Mouse (Mus musculus) adrenal gland, adult 8-10 months (tissue): ENCODE measurements around the gene Bcl11a. TPM values are rescaled to one million over a fixed set of nuclear protein-coding genes. Genes with fewer than 3 reads are reported as not detected.

ENCODE experiments used
- DNase-seq: peaks from one replicate; pipeline ENCODE4 v3.0.0; 2022
- total RNA-seq, 4 experiments: library from RNA; stranded (reverse); gene quantifications; 2 replicates each; pipeline ENCODE4 v1.2.4; 2022

The Bcl11a gene
- total RNA-seq, 4 experiments from 2014 or later = 4.3 to 8.6 (median 5.7) TPM

DNA sequence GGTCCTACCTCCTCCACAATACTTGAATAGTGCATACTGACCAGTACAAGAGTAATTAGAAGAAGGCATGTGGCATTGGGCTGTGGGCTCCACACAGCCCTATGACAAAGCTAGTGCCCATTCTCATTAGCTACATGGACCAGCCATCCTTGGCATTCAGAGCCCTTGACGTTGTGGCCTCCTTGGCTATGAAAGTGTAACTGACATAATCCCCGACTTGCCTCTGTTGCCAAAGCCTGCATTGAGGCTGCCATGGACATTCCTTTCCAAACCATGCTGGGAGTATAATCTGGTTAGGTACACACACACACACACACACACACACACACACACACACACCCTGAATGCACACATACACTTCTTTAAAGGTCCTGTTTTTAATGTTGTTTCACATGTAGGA lies 81.8 kb downstream of the Bcl11a start:
- DNase-seq = no peak

DNA sequence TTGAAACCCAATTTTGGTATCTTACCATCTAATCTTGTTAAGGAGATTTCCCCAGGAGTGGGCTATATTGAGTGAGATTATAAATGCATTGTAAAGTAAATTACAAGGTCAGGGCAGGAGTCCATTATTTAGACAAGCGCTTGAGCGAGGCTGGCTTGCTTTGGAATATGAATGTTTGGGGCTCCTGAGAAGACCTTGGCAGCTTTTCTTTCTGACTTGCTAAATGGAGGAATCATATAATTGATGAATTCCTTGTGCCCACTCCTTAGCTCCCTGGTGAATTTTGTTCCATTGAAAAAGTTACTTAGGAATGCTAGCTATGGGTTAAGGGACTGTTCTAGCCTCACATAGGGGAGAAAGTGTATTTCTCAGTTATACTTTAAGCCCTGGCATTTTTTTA lies 83.6 kb downstream of the Bcl11a start:
- DNase-seq = no peak

DNA sequence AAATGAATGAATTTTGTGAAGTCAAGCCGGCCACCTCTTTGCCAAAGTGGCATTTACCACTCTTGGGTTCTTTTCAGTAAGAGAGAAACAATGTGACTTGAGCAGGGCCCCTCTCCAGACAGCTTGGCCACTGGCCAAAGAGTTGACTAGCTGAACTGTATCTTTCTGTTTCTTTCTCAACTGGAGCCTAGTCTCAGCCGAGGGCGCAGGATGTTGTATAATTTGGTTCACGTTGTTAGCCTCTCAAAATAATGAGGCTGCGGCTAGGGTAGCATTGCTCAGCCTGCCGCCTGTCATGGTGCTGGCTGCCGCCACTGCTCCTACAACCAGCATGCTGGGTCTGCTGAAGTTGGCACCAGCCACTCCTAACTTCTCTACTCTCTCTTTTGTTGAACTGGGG lies 84.2 kb downstream of the Bcl11a start:
- DNase-seq = no peak

DNA sequence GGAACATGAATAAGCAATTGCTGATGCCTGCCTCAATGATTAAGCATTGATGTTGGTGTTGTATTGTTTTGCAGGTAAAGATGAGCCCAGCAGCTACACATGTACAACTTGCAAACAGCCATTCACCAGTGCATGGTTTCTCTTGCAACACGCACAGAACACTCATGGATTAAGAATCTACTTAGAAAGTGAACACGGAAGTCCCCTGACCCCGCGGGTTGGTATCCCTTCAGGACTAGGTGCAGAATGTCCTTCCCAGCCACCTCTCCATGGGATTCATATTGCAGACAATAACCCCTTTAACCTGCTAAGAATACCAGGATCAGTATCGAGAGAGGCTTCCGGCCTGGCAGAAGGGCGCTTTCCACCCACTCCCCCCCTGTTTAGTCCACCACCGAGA lies 85.2 kb downstream of the Bcl11a start:
- DNase-seq = no peak

DNA sequence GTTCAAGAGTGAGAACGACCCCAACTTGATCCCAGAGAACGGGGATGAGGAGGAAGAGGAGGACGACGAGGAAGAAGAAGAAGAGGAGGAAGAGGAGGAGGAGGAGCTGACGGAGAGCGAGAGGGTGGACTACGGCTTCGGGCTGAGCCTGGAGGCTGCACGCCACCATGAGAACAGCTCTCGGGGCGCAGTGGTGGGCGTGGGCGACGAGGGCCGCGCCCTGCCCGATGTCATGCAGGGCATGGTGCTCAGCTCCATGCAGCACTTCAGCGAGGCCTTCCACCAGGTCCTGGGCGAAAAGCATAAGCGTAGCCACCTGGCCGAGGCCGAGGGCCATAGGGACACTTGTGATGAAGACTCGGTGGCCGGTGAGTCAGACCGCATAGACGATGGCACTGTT lies 86.2 kb downstream of the Bcl11a start:
- DNase-seq = no peak

DNA sequence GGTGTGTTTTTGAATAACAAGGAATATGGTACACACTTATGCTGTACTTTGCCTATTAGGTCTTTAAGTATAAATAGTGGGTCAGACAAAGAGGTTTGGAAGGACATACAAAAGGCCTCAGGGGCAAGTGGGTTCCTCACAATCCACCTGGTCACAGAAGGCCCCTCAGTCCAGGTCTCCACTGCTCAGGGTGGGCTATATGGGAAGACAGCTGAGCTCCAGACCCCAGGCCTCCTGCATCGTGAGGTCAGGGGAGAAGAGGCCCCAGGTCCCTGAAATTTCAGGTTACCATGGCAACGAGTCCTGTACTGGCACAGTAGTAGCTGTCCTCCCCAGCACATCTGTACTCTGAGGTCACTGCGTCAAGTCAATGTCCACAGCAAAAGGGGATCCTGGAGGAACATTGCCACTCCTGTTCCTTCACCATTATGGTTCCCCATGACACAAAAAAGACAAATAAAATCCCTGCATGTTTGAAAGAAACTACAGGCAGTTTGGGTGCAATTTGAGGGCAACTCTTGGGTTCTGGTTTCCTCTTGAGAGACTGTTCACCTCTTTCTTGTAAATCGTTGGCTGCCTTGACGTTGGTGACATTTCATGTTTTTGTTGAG lies 93.9 kb downstream of the Bcl11a start:
- DNase-seq = no peak

DNA sequence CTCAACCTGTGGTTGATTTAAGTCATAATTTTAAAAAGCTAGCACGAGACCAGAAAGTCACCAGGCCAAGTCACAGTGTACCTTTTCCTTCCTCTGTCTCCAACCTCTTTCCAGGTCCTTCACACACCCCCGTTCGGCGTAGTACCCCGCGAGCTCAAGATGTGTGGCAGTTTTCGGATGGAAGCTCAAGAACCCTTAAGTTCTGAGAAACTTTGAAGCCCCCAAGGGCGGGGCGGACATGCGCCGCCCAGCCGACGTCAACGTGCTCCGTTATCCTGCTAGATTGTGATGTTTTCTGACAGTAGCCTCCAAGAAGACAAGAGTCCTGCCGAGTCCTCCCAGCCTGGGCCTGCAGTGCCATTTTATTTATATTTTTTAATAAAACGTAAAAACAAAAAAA lies 94.7 kb downstream of the Bcl11a start:
- DNase-seq = no peak

DNA sequence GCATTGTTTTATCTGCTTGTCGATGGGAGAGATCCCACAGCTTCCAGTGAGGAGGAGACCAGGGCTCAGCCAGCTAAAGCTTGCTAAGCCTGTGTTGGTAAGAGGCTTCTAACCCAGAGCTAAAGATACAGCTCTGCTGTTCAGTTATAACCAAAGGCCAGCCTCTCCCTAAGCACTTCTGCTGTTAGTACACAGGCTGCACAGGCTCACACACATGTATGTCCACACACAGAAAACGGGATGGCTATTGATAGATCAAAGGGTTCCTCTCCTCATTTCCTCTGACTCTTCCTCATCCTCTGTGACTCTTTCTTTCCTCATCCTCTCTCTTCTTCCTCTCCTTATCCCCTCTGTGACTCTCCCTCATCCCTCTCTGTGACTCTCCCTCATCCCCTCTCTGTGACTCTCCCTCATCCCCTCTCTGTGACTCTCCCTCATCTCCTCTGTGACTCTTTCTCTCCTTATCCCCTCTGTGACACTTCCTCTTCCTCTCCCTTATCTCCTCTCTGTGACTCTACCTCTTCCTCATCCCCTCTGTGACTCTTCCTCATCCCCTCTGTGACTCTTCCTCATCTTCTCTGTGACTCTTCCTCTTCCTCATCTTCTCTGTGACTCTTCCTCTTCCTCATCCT lies 96.4 kb downstream of the Bcl11a start:
- DNase-seq = no peak

DNA sequence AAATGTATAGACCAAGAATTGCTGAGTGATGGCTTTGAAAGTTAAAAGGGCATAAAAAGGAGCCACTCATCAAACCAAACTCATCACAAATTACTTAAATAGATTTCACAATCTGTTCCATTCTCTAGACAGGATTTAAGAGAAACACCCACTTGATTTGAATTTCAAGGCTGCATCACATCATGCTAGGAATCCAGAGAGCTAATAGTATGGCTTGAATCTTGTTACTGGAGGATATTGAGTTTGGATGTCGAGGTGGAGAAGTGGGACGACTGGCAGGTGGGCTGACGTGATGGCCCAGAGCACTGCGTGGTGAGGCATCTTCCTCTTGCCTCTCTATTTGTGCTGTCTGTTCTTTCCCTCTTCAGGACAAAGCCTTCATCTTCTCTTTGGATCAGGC lies 99.6 kb downstream of the Bcl11a start:
- no peak for DNase-seq

DNA sequence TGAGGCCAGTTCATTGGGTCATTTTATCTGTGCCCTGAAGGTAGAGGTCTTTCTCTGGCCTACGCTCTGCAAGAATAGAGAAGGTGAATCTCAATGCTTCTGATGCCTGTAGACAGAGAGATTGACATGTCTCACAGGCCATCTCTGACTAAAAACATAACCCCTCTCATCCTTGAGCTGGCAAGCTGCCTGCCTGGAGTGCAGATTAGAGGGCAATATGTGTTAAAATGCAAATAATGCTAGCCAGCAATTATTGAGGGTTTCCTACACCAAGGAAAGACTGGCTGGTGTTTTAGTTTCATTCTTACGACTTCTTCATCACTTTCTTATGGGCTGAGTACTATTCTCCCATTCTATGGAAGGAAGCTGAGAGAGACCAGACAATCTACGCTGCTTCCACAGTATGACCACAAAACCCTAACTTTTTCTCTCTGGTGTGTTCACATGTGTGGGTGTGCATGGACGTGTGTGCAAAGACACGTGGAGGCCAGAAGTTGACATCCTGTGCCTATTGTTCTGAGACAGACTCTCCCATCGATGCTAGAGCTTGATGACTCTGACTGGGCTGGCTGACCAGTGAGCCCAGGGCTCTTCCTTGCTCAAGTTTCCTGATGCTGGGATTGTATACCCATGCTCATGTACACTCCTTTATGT lies 101.1 kb downstream of the Bcl11a start:
- no peak for DNase-seq

DNA sequence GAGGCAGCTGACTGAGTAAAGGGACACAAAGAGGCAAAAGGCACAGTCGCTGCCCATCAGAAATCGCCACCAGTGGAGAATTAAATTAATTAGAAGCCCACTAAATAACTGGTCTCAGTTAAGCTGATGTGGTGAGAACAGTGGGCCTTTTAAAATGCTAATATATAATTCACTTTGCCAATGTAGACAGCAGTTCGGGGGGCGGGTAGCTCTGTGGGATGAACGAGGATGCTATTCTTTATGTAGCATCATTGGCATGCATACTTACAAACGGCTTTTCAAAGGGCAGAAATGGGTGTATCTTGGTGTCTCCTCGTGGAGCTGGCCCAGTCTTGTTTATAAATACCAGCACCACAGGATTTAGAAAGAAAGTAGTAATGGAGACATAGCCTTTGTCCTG lies 102.2 kb downstream of the Bcl11a start:
- no peak for DNase-seq

DNA sequence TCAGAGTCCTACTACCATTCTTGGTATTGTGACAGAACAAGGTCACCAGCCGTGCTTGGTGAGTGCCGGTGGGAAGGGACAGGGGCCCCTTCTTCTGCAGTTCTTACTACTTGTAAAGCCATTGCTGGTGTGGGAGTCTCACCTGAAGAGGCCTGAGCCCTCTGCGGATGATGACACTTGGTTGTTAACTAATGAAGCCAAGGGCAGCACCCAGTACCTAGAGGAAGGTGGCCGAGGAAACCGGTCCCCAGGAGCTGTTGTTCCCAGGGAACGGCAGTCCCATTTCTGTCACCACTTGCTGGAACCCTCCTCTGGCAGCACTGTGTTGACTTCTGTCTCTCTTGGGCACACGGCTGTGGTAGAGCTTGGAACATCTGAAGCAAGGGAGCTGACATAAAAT lies 105.6 kb downstream of the Bcl11a start:
- DNase-seq = no peak

DNA sequence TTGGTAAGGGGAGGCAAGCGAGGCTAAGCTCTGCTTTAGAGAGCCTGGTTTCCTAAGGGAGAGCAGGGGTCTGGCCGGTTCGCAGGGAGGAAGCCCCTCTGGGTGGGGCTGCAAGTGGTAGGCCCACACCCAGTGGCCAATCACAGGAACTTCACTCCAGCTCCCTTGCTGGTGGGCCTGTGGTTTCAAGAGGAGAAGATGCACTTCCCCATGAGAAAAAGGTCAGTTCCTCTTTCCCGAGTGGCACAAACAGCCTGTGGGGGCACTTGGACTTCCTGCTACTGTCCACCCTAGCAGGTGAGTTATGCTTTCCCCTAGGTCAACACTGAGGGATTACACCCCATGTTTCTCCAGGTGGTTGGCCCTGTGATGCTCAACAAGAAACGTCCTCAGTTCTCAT lies 107.1 kb downstream of the Bcl11a start:
- DNase-seq = no peak

DNA sequence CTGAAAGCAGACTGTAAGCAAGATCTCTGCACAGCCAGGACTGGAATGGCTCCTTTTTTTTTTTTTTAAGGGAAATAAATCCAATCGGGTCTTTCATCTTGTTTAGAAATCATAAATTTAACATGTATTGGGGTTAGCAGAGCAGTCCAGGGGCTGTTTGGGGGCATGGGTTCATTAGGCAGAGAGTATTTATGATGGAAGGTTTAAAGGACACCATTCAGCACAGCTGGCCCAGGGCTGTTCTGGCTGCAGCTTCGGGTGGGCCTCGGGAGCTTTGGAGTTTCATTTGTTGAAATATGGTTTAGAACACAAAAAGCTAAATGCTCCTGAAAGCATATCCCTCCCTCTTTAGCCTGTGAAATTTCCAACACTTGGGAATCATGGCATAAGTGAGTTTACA lies 112.6 kb downstream of the Bcl11a start:
- DNase-seq = no peak

DNA sequence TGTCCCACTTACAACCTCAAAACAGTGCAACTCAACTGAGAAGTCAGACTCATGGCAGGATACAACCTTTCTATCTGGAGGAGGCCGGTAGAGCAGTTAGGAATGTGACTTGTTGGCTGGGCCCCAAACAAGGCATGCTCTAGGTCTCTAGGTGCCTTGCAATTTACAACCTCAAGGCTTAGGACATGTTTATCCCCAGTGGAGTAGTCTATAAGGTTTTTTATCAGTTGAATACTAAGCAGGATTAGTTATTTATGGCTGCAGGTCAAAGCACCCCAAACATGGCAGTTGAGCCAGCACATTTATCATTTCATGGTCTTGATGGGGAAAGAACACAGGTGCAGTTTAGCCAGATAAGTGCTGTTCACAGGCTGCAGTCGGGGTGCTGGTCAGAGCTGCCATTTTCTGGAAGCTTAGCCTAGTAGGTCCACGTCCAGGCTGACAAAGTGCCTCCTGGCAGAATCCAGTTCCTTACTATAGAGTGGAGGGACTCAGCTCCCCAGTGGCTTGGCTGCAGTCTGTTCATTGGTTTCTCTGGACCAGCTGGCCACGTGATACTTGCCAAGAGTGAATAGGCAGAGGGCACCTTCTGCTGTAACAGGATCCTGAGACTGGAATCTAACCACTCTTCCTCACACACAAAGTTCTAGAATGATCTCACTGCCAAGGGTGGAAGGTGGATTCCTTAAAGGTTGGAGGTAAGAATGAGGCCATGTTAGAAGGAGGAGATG lies 118.8 kb downstream of the Bcl11a start:
- no peak for DNase-seq

DNA sequence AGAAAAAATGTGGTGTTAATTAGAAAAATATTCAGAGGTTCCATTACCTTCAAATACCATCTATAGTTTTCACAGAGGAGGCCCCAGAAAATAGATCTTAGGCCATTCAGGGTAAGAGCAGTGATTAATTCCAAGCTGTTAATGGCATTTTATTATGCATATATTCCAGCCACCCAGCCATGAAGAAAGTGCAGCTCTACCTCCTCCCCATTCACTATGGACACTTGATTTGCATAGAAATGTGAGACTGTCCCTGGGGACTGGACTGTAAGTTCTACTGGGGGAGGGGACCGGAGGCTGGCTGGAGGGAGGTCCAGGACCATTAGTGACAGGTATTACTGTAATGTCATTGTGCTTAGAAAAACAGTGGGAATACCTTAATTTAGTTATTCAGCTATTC lies 119.6 kb downstream of the Bcl11a start:
- no peak for DNase-seq

DNA sequence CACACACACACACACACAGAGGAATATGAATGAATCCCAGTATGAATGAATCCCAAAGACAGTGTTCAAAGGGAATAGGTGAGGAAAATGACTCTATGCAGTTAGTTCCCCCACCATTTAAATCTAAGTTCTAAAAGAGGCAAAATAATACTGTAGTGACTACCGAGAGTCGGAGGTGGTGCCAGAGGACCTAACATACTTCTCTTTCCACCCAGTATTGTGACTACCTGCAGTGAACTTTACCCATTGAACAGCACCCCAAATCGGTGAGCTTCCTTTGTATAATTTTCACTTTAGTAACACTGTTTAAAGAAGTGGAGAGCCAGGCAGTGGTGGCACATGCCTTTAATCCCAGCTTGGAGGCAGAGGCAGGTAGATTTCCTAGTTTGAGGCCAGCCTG lies 121.7 kb downstream of the Bcl11a start:
- DNase-seq = no peak

DNA sequence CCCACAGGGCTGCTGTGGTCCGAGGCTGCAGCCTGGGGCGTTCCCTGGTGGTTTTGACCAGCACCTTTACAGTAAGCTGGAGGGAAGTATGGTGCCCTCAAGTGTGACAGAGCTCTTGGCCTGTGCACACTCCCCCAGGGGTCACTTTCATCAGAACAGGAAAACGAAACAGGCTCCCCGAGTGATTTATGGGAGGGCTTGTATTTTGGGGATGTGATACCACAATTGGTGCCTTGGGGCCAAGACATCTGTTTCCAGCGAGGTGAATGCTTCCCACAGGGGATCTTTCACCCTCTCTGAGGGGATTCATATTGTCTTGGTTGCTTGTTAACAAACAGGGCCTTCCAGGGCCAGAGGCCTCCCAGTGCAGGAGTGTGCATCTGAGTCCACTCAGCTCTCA lies 122.5 kb downstream of the Bcl11a start:
- DNase-seq = no peak

DNA sequence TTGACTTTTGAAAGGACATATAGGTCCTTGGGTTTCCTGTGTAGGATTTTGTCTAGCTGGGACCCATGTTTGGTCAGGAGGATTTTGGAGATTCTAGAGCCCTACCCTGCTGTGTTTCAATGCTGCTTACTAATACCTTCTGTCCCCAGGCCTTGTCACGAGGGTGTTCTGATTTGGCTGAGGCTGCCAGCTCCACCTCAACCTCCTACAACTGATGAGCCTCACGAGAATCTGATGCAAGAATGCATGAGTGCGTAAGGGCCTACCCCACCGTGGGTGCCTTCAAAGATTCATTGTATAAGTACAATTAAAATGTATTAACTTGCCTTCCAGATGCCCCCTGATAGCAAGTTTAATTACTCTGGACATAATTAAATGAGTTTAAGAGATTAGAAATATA lies 123.4 kb downstream of the Bcl11a start:
- no peak for DNase-seq

DNA sequence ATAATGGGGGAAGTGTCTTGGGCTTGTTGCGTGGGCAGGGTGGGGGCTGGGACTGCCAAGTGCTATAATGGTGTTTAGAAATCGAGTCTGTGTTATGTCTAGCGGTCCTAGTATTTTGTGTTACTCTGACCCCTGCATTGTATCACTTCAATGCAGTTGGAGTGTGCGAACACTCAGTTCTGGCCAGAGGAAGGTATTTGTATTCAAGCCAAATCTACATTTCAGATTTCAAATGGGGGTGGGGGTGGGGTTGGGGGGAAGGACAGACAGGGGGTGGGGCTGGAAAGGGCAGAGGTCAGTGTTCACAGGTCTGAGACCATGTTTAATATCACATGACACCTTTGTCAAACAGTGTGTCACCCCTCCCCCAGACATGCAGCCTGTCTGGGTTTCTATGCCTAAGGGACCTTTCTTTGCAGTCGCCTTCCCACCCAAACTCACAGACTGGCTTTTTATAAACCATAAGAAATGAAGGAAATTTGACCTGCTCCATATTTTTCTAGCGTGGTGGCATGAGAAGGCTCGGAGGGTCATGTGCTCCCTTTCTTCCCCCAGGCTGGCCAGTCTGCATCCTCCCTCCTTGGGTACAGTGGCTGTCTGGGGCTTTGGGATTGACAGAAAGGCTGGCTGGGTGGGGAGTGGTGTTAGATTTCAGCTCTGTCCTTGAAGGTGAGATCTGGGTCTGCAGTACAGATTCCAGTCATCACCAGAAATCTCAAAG lies 124.9 kb downstream of the Bcl11a start:
- no peak for DNase-seq

DNA sequence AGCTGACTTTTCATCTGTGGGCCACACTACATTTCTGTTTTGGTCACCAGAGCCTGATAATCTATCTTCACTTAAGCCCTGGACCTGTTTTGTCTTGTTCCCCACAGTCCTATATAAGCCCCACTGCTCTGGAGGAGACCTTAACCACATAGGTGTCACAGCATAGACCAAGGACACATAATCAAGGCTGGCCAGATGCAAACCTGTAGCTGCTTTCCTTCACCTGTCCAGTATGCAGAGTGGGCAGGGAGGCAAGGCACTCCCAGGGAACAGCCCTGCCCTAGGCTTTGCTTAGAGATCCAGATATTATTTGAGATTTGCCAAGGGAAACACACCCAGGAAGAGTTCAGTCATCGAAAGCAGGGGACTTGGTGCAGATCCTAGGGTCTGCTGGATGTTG lies 125.6 kb downstream of the Bcl11a start:
- no peak for DNase-seq

DNA sequence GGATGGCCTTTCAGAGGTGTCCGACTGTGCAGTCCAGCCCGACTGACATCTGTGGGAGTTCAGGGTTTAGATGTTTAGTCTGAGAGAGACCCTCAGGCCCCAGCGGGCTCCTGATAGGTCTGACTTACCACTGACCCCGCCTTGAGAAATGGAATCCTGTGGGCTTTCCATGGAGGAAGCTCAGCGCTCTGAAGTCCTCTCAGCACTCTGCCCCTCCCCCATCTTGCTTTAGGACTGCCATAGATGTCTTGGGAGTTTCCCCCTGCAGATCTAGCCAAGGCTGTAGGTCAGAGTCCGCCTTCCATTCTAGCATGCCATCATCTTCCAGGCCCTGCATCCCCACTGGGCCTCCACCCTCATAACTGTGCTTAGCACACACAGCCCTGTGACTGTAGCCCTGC lies 131.1 kb downstream of the Bcl11a start:
- DNase-seq = no peak

DNA sequence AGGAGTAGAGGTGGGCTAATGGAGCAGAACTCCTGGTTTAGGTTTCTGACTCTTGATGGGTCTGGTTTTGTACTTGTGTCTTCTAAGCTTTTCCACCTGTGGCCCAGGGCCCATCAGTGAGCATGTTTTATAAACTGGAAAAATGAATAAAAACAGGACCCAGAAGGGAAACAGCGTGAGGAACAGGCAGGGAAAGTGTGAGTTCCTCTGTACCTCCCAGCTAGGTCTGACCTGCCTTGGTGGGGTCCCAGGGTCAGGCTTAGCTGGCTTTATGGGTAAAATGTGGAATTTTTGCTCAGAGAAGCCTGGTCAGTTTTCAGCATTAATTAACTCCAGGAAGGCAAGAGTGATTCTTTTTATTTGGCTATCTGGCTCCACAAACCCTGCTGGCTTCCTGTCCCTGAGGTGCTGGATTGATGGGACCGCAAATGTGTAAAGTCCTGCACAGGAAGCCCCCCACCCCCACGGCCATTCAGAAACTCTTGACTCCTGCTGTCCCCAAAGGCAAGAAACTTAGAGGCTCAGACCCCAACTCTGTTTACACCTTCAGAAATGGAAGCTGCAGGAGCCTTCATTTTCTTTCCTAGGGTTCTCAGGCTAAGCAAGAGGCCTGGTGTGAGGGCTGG lies 136.8 kb downstream of the Bcl11a start:
- DNase-seq = no peak
